Mouse (Mus musculus) kidney, postnatal 4 days (tissue): Measurements from ENCODE around the gene 2610042L04Rik.
"Not testable (repeated sequence)": the region's sequence is repeated elsewhere in the genome, so short reads cannot be mapped to it uniquely, and the experiment has no call there.

Experiments used
- DNase-seq, 2 experiments: peaks; one replicate each; pipeline ENCODE4 v3.0.0; 2021; ENCODE audit warnings: mixed read lengths in 2 of 2

2610042L04Rik gene

DNA sequence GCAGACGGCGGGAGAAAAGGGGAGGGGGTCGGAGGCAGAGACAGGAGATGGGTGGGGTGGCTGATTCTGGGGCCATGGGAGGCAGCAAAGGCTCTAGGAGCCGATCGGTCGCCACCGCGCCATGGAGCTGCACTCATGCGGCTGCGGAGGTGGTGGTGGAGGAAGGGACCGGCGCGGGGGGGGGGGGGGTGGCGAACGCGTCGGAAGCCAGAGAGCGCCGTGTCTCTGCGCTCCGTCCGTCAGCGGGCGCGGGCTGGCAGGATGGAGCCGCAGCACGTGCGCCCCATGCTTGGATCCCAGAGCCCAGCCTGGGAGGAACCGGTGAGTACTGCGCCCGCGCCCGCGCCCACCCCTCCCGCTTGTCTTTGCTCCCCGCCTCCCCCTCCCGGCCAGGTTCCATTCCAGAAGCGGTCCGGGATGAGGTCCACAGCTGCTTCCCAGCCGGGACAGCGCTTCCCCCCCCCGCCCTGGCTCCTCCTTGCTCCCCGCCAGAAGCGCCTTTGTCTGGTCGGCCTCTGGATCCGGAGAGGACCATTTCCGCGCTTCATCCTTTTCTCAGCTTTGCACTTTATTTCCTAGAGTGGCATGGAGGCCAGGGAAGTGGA, at the start of gene 2610042L04Rik:
Gene 2610042L04Rik (plus strand): TSS at position 288 of the 605 bp plus-strand sequence.
- DNase-seq = peak; percentile 1 to 3

DNA sequence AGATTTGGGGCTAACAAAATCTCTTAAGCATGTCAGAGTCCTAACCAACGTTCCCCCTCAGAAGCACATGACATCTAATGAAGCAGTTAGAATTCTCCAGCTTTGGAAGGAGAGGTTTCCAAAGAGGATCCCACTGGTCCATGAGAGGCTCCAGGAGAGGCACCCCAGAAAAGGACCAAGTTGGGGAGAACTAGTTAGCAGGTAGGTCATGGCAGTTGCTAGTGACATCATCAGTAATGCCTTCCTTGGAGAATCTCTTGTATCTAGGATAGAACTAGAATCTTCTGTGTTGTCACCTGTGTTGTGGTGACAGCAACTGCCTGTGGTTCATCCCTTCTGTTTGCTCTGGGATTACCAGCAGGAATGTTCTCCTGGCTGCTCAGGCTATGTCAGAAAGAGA, 17.6 kb upstream of the 2610042L04Rik start, which contains the start of gene Gm3149:
Gene Gm3149 (plus strand): TSS at position 301 of the 400 bp plus-strand sequence.
- not testable (repeated sequence) for DNase-seq

DNA sequence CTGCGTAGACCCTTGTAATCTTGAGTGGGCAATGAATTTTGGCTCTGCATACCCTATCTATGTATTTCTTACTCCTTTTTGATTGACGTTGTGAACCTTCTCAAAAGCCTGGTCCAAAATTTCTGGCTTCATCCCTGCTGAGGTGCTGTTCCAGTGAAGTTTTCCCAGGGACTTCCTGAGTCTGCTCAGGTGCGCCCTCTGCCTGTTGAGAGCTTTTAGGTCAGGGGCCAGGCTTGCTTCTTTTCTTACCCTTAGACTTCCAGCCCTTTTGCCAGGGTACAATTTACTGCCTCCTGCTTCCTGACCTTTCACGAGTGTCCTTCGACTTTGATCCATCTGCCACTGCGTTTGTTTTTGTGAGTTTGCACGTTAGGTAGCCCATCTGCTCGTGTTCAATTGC, 943 bp downstream of the 2610042L04Rik start:
- peak; percentile 2 to 3 for DNase-seq

DNA sequence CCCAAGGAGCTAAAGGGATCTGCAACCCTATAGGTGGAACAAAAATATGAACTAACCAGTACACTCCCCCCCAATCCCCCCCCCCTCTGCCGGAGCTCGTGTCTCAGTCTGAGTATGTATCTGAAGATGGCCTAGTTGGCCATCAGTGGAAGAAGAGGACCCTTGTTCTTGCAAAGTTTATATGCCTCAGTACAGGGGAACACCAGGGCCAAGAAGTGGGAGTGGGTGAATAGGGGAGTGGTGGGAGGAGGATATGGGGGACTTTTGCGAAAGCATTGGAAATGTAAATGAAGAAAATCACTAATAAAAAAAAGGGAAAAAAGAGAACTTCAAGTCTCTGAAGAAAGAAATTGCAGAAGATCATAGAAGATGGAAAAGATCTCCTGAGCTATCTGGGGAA, 34.4 kb downstream of the 2610042L04Rik start:
- not testable (repeated sequence) for DNase-seq

DNA sequence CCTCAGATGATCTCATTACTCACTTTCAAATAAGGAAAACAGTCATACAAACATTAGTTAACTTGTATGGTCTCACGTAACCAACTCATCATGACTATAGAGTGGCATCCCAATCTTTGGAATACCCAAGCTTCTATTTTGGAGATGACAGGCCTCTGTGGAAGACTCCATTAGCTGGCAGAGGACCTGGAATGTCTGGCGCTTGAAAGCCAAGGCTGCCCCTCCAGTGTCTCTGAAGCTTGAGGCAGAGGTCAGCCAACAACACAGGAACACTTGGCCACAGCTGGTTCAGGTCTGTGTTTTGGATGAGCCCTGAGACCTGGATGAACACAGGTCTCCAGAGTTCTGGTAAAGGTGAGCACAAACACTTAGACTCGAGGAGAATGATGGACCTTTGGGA, 35.1 kb downstream of the 2610042L04Rik start:
- DNase-seq = not testable (repeated sequence)

DNA sequence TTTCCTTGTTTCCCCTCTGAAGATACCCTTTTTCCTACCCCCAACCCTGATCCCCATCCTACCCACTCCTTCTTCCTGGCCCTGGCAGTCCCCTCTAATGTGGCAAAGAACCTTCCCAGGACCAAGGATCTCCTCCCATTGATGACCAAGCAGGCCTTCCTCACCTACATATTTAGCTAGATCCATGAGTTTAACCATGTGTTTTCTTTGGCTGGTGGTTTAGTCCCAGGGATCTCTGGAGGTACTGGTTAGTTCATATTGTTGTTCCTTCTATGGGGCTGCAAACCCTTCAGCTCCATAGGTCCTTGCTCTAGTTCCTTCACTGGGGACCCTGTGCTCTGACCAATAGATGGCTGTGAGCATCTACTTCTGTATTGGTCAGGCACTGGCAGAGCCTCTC, 43.3 kb downstream of the 2610042L04Rik start:
- not testable (repeated sequence) for DNase-seq

DNA sequence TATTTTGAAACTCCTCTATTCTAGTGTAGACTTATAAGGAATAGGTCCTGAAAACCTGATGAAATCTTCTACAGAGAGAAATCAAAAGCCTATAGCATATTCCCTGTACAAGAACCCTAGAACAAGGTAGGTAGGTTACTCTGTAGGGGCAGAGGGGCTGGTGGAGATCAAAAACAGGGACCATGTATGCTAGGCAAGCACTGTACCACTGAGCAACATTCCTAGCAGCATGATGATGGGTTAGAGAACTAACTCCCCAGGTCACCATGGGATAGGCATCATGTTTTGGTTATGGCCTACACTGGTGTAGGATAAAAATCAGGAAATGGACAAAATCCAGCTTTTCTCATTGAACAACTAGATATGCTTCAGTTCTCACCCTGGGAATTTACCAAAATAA, 51.0 kb downstream of the 2610042L04Rik start:
- not testable (repeated sequence) for DNase-seq

DNA sequence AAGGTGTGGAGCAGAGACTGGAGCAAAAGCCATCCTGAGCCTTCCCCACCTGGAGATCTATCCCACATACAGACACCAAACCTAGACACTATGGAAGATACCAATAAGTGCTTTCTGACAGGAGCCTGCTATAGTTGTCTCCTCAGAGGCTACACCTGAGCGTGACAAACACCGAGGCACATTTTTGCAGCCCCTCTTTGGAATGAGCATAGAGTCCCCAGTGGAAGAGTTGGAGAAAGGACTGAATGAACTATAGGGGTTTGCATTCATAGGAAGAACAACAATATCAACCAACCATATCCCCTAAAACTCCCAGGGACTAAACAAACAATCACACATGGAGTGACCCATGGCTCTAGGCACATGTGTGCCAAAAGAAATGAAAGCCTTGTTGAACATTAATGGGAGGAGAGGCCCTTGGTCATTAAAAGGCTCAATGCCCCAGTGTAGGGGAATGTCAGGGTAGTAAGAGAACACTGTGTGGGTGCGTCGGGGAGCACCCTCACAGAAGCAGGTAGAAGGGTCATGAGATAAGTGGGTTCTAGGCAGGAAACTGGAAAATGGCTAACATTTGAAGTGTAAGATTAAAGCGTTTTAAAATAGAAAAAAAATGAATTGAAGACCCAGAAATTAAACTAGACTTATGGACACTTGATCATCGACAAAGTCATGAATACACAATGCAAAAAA, 58.4 kb downstream of the 2610042L04Rik start:
- DNase-seq = not testable (repeated sequence)

DNA sequence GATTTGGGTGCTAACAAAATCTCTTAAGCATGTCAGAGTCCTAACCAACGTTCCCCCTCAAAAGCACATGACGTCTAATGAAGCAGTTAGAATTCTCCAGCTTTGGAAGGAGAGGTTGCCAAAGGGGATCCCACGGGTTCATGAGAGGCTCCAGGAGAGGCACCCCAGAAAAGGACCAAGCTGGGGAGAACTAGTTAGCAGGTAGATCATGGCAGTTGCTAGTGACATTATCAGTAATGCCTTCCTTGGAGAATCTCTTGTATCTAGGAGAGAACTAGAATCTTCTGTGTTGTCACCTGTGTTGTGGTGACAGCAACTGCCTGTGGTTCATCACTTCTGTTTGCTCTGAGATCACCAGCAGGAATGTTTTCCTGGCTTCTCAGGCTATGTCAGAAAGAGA, 62.7 kb downstream of the 2610042L04Rik start, which contains the start of gene Gm3159:
Gene Gm3159 (plus strand): TSS at position 301 of the 400 bp plus-strand sequence.
- not testable (repeated sequence) for DNase-seq

DNA sequence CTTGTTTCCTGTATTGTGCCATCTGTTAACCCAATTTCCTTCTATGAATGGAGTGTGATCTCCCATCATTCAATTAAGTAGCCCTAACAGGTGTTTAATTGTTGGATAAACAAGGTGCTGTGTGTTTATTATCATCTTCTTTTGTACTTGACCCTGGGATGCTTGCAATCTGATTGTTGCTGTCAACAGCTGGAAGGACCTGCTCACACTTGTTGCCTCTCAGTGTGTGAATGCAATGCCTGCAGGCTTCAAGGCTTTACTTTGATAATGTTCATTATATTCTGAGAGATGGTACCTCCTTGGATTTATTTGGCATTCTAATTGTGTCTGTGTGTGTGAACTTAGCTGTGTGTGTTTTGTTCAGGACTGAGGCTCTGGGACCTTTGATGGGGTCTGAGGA, 64.1 kb downstream of the 2610042L04Rik start:
- not testable (repeated sequence) for DNase-seq

DNA sequence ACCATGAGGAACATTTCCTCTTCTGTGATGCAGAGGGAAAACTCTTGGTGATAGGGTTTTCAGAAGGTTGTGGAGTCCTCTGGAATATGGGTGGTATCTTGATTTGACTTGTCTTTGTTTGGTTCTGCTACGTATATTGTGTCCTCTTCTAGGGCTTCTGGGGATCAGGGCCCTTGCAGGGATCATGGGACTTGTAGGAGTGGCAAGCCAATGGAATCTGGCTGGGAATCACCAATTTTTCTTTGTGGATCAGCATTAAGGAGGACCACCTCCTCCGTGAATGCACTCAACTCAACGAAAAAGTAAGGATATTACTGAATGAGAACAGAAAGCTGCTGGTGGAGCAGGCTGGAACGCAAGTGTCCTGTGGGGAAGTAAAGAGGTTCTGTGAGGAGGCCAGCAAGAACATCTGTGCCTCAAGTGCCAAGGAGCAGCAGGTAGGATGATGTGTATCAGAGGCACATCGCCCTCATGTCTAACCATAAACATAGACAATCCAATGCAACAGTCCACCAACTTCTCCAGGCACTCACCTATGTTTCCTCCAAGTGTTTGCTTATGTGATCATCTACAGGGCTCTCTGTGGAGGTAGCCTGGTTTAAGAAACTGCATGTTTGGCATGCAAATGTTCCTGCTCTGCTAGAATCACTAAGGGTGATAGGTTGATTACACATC, 65.7 kb downstream of the 2610042L04Rik start:
- not testable (repeated sequence) for DNase-seq

DNA sequence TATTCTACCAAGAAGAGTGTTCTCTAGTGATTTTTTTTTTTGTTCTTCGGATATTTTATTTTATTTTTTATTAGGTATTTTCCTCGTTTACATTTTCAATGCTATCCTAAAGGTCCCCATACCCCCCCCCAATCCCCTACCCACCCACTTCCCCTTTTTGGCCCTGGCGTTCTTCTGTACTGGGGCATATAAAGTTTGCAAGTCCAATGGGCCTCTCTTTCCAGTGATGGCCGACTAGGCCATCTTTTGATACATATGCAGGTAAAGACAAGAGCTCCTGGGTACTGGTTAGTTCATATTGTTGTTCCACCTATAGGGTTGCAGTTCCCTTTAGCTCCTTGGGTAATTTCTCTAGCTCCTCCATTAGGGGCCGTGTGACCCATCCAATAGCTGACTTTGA, 66.7 kb downstream of the 2610042L04Rik start:
- DNase-seq = not testable (repeated sequence)

DNA sequence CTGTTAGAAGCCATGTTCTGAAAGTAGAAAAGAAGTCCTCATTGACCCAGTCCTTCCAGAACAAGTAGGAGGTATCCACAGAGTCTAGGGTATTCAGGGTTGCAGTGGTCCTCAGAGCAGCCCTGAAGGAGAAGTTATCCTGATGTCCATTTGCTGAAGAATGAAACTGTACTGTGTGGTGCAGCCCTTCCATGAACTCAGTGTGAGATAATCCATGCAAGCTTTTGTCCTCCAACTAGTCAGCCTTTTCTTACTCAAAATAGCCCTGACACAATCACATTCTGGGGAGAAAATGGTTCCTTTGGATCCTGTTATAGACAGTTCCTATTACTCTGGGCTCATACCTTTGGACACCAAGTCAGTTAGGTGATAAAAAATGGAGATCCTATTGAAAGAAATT, 69.3 kb downstream of the 2610042L04Rik start:
- not testable (repeated sequence) for DNase-seq
